Comparison of ENCODE assay signal across 8 mouse cellular contexts in the genomic region with DNA sequence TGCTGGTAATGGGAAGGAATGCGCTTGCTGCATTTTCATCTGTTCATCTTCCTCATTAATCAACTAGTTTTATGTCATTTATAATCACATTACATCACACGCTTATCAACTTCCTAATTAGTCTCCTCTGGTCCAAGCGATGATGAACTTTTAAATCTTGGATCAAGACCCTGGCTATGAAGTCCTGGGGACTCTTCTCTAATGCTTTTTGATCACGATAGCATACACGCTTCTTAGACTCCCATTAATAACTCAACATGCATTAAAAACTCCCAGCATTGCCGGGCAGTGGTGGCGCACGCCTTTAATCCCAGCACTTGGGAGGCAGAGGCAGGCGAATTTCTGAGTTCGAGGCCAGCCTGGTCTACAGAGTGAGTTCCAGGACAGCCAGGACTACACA. TPM values are rescaled to one million over a fixed set of nuclear protein-coding genes. Genes with fewer than 3 reads are reported as not detected.
DNase-seq lines count a peak whose midpoint lies in the region; ATAC-seq and TF ChIP-seq lines count a peak whose summit lies in the region.

No protein-coding gene starts in this region.

- peaks cover 49% of the 10 kb centered on the region for H3K36me3 ChIP-seq in kidney, embryonic 15.5 days
- H3K36me3 ChIP-seq in hindbrain, embryonic 14.5 days (replicated peaks; ENCODE audit: control insufficient read depth, insufficient read depth), result peaks cover 46% of the 10 kb centered on the region
- H3K36me3 ChIP-seq in midbrain, embryonic 14.5 days (ENCODE audit: control insufficient read depth, insufficient read depth, low read length), result peaks cover 27% of the 10 kb centered on the region

- no peak for DNase-seq in kidney, adult 11 months
- no peak for DNase-seq in hindbrain, embryonic 14.5 days (ENCODE audit: low spot score)
- DNase-seq in midbrain, embryonic 14.5 days, result no peak
- DNase-seq in right cerebral cortex, postnatal 36 days (ENCODE audit: low spot score in 2 of 2), result no peak
- DNase-seq in right cerebral cortex, postnatal 4 days, result no peak
- DNase-seq in spleen, postnatal 36 days (ENCODE audit: low spot score in 2 of 2), result no peak

- no peak for TF ChIP-seq POLR2A in cortical plate, adult 2 months (IDR thresholded peaks at IDR 0.05; ENCODE audit: extremely low read depth, insufficient read depth, low read length)

- 26% methylated on average over 10 of the region's 10 CpGs for WGBS in kidney, embryonic 15.5 days
- WGBS in hindbrain, embryonic 14.5 days, result 25% methylated on average over 10 of the region's 10 CpGs
- WGBS in midbrain, embryonic 14.5 days, result 26% methylated on average over 10 of the region's 10 CpGs

- ATAC-seq in kidney, embryonic 15.5 days (replicated peaks; ENCODE audit: low FRiP score), result no peak; the same call in 1 of the 2 replicates
- 0 out of 2 replicates have a peak, but pooled peaks have one; percentile 1 for ATAC-seq in hindbrain, embryonic 14.5 days (ENCODE audit: low FRiP score)
- ATAC-seq in midbrain, embryonic 14.5 days (ENCODE audit: low FRiP score, low TSS enrichment), result no peak; the same call in 1 of the 2 replicates

- H3K4me1 ChIP-seq in kidney, embryonic 15.5 days, result peaks cover 19% of the 10 kb centered on the region
- H3K4me1 ChIP-seq in cortical plate, adult 2 months (ENCODE audit: control insufficient read depth, insufficient read depth, low read length), result no peaks in the 10 kb centered on the region; the same call in 1 of the 2 replicates
- H3K4me1 ChIP-seq in hindbrain, embryonic 14.5 days (replicated peaks; ENCODE audit: control insufficient read depth, insufficient read depth, low read length), result peaks cover 14% of the 10 kb centered on the region; the same call in 1 of the 2 replicates
- H3K4me1 ChIP-seq in midbrain, embryonic 14.5 days (ENCODE audit: control insufficient read depth, insufficient read depth, low read length), result peaks cover 4% of the 10 kb centered on the region

- H3K27ac ChIP-seq in kidney, embryonic 15.5 days, result peak overlapping the region; percentile 87; the same call in 1 of the 2 replicates
- H3K27ac ChIP-seq in cortical plate, adult 2 months (ENCODE audit: insufficient read depth, low read length), result no peak overlapping the region
- peak overlapping the region; percentile 32; the same call in 1 of the 2 replicates for H3K27ac ChIP-seq in hindbrain, embryonic 14.5 days
- H3K27ac ChIP-seq in midbrain, embryonic 14.5 days (replicated peaks; ENCODE audit: low read depth, low read length), result no peak overlapping the region

- peak overlapping the region; percentile 85 for H3K4me3 ChIP-seq in kidney, embryonic 15.5 days (replicated peaks)
- H3K4me3 ChIP-seq in cortical plate, adult 2 months (ENCODE audit: insufficient read depth, low read length), result peak overlapping the region; percentile 74
- H3K4me3 ChIP-seq in hindbrain, embryonic 14.5 days (replicated peaks; ENCODE audit: low read length), result peak overlapping the region; percentile 77
- peak overlapping the region; percentile 64 for H3K4me3 ChIP-seq in midbrain, embryonic 14.5 days (replicated peaks; ENCODE audit: low read depth, low read length)

- peak overlapping the region; percentile 77 for H3K9ac ChIP-seq in kidney, embryonic 15.5 days
- H3K9ac ChIP-seq in hindbrain, embryonic 14.5 days, result peak overlapping the region; percentile 74
- H3K9ac ChIP-seq in midbrain, embryonic 14.5 days (replicated peaks; ENCODE audit: low read length), result 0 out of 2 replicates have a peak overlapping the region, but pooled peaks have one; percentile 21

- no peaks in the 10 kb centered on the region for H3K27me3 ChIP-seq in kidney, embryonic 15.5 days
- no peaks in the 10 kb centered on the region for H3K27me3 ChIP-seq in hindbrain, embryonic 14.5 days (ENCODE audit: control insufficient read depth, insufficient read depth, low read length)
- H3K27me3 ChIP-seq in midbrain, embryonic 14.5 days (ENCODE audit: control insufficient read depth, insufficient read depth, low read length), result no peaks in the 10 kb centered on the region

- no peak for TF ChIP-seq CTCF in cortical plate, adult 2 months (IDR thresholded peaks at IDR 0.05; ENCODE audit: extremely low read depth, insufficient read depth, low read length)

- peak overlapping the region; percentile 57 for H3K4me2 ChIP-seq in kidney, embryonic 15.5 days
- peak overlapping the region; percentile 85 for H3K4me2 ChIP-seq in hindbrain, embryonic 14.5 days (replicated peaks)
- H3K4me2 ChIP-seq in midbrain, embryonic 14.5 days (ENCODE audit: low read length), result peak overlapping the region; percentile 83

- H3K9me3 ChIP-seq in kidney, embryonic 15.5 days (replicated peaks), result no peaks in the 10 kb centered on the region
- H3K9me3 ChIP-seq in hindbrain, embryonic 14.5 days (ENCODE audit: control insufficient read depth, low read length), result no peaks in the 10 kb centered on the region
- no peaks in the 10 kb centered on the region for H3K9me3 ChIP-seq in midbrain, embryonic 14.5 days (ENCODE audit: control insufficient read depth, low read length)

RNA-seq across cellular contexts. Expression of a gene that starts 0.5 kb away (rescaled TPM):
- polyA plus RNA-seq in kidney, embryonic 15.5 days (2015; fragmentation: Nextera tagmentation; extraction: Ambion mirVana), result 38.2 and 38.5 TPM in 2 replicates
- 16.6 and 17.6 TPM in 2 replicates for polyA plus RNA-seq in cortical plate, adult 2 months (2012; rRNA removed)
- 18.1 and 20.4 TPM in 2 replicates for polyA plus RNA-seq in hindbrain, embryonic 14.5 days (2014; fragmentation: Nextera tagmentation; extraction: Ambion mirVana)
- 11.7 and 17.4 TPM in 2 replicates for polyA plus RNA-seq in midbrain, embryonic 14.5 days (2014; fragmentation: Nextera tagmentation; extraction: Ambion mirVana)

RNA-seq across cellular contexts. Expression of a gene that starts 0.8 kb away (rescaled TPM):
- polyA plus RNA-seq in kidney, embryonic 15.5 days (2015; fragmentation: Nextera tagmentation; extraction: Ambion mirVana), result 107 and 108 TPM in 2 replicates
- 52.3 and 56.9 TPM in 2 replicates for polyA plus RNA-seq in cortical plate, adult 2 months (2012; rRNA removed)
- polyA plus RNA-seq in hindbrain, embryonic 14.5 days (2014; fragmentation: Nextera tagmentation; extraction: Ambion mirVana), result 91.1 and 92.0 TPM in 2 replicates
- polyA plus RNA-seq in midbrain, embryonic 14.5 days (2014; fragmentation: Nextera tagmentation; extraction: Ambion mirVana), result 72.3 and 99.8 TPM in 2 replicates

Comparison
In these comparisons a context has a peak if more than half of its experiments do, and no peak if none do; other contexts are left out.
1. H3K27ac ChIP-seq: peak in kidney, embryonic 15.5 days (single experiment) and hindbrain, embryonic 14.5 days (single experiment); none in cortical plate, adult 2 months (single experiment) and midbrain, embryonic 14.5 days (single experiment).
2. H3K9ac ChIP-seq: peak in every context shown above with its lines; median percentile 77 in kidney, embryonic 15.5 days; 74 in hindbrain, embryonic 14.5 days; 21 in midbrain, embryonic 14.5 days.
3. Peak in every context shown above with its lines, with median percentiles within 50 percentile points of each other: H3K4me2 ChIP-seq and H3K4me3 ChIP-seq.